Mouse (Mus musculus): ENCODE data around the gene Tex2.
"Not testable (repeated sequence)": the region's sequence is repeated elsewhere in the genome, so short reads cannot be mapped to it uniquely, and the experiment has no call there.

The Tex2 gene

GRCm38 (mm10) chr11:106579146-106579545 is 34.1 kb downstream of the Tex2 start:
- no peak for DNase-seq (ENCODE audit: low spot score in 2 of 2)

GRCm38 (mm10) chr11:106577624-106578355 is 35.4 kb downstream of the Tex2 start:
- not testable (repeated sequence) for DNase-seq (ENCODE audit: low spot score in 2 of 2)

DNA sequence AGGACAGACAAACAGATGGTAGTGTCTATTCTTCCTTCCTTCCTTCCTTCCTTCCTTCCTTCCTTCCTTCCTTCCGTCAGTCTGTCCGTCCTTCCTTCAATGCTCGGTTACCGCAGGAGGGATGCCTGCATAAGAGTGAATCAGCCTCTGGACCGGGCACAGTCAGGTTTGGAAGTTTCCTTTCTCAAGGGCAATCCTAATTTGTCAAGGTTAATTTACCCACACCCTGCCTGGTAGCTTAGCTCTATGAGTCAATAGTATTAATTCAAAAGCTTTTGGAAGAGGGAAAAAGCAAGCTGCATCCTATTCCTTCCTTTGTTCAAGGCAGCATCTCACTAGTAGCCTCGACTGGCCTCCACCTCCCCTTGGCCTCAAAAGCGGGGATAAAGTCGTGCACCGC is 38.8 kb downstream of the Tex2 start:
- no peak for DNase-seq (ENCODE audit: low spot score in 2 of 2)

- no peak for DNase-seq (ENCODE audit: low spot score in 2 of 2)
Observed at GRCm38 (mm10) chr11:106573476-106574240, 39.6 kb downstream of the Tex2 start.

GRCm38 (mm10) chr11:106572958-106573357 is 40.3 kb downstream of the Tex2 start:
- no peak for DNase-seq (ENCODE audit: low spot score in 2 of 2)

- DNase-seq (ENCODE audit: low spot score in 2 of 2) = no peak
Observed at GRCm38 (mm10) chr11:106572020-106572782, 41.0 kb downstream of the Tex2 start.

- DNase-seq (ENCODE audit: low spot score in 2 of 2) = no peak
Observed at GRCm38 (mm10) chr11:106571026-106571983, 41.9 kb downstream of the Tex2 start.

- no peak for DNase-seq (ENCODE audit: low spot score in 2 of 2)
Observed at GRCm38 (mm10) chr11:106568329-106568960, 44.8 kb downstream of the Tex2 start.

DNA sequence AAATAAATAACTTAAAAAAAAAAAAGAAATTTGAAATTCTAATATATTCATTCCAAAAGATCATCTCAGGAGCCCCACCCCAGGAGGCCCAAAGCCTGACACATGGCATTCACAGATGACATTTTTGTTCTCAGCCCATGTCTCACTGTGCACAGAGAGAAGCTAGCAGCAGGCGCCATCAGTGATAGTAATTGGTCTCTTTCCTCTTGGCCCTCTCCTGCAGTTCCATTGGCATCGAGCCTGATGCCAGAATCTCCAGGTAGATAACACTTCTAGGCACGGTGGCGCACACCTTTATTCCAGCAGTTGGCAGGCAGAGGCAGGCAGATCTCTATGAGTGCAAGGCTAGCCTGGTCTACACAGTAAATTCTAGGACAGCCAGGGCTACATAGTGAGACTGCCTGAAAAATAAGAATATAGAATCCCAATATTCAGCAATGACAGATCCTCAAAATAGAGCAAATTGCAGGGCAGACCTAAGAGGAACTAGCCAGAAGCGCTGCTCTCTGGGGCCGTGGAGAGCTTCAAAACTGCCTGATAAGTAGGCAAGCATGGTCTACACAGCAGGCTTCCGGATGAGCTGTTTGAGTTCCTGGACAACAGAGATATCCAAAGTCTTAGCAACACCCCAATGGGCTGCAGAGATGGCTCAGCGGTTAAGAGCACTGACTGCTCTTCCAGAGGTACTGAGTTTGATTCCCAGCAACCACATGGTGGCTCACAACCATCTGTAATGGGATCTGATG is 47.0 kb downstream of the Tex2 start:
- no peak for DNase-seq (ENCODE audit: low spot score in 2 of 2)

- peak; percentile 44 to 61 for DNase-seq (ENCODE audit: low spot score in 2 of 2)
Observed at GRCm38 (mm10) chr11:106564261-106564660, 49.0 kb downstream of the Tex2 start.

- no peak for DNase-seq (ENCODE audit: low spot score in 2 of 2)
Observed at GRCm38 (mm10) chr11:106562707-106563106, 50.5 kb downstream of the Tex2 start.

DNA sequence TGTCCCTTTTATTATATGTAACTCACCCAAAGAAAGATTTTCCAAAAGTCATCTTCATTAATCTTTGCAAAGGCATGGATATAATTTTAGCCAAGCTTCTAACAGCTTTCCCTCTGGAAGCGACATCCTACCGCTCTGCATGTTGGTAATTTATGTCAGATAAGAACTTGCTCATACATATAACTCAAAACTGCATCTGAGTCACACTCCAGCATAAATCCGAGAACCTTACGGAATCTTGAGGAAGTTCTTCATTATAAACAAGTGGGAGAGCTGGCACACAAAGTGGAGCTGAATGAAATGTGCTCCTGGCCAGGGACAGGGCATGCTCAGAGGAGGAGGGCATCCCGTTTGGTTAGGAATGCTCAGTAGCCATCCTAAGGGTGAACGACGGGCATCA is 53.5 kb downstream of the Tex2 start:
- DNase-seq (ENCODE audit: low spot score in 2 of 2) = no peak

GRCm38 (mm10) chr11:106558008-106558407 is 55.2 kb downstream of the Tex2 start:
- no peak for DNase-seq (ENCODE audit: low spot score in 2 of 2)

DNA sequence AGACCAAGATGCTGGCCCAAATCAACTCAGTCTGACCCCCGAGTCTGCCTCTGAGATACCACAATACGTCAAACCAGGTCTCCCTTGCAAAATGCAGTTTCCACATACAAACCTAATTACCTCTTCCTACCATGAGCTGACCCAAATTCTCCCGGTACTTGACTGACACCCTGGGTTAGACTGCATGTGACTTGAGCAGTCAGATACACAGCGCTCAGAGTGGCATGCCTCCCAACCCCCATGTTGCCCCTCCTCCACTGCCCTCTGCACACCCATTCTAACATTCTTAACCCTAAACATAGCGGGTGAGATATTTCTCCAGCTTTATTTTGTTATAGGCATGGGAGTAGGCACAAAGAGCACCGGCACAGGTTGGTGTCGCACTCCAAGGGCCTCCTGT is 55.8 kb downstream of the Tex2 start:
- no peak for DNase-seq (ENCODE audit: low spot score in 2 of 2)

GRCm38 (mm10) chr11:106556689-106557088 is 56.5 kb downstream of the Tex2 start:
- DNase-seq (ENCODE audit: low spot score in 2 of 2) = no peak

- DNase-seq (ENCODE audit: low spot score in 2 of 2) = no peak
Observed at GRCm38 (mm10) chr11:106555805-106556615, 57.2 kb downstream of the Tex2 start.

DNA sequence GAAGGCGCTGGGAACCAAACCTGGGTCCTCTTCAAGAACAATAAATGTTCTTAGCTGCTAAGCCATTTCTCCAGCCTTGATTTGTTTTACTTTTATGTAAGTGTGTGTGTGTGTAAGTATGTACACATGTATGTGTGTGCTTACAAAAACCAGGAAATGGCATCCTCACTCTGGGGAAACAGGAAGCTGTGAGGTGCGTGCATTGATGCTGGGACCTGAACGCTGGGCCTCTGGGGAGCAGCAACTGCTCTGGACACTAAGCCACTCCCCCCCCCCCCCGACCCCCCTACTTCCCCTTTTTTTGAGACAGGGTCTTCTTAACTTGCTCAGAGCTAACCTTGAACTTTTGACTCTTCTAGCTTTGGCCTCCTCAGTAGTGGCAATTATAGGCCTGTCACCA is 62.8 kb downstream of the Tex2 start:
- DNase-seq (ENCODE audit: low spot score in 2 of 2) = no peak

DNA sequence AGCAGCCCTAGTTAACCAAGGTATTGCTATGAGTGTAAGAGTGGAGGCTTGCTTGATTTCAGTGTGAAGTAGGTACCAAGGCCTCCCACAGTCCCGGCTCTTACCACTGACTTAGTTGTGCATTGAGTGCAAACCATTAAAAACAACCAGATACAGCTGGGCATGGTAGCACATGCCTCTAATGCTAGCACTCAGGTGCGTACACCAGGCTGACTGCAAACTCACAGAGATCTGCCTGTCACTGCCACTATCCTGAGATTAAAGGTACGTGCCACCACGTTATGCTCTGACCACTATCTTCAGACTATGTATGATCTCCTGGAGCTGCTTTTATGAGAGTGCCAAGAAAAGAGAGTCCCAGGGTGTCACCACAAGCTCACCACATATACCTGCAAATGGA is 67.1 kb downstream of the Tex2 start:
- DNase-seq (ENCODE audit: low spot score in 2 of 2) = no peak

DNA sequence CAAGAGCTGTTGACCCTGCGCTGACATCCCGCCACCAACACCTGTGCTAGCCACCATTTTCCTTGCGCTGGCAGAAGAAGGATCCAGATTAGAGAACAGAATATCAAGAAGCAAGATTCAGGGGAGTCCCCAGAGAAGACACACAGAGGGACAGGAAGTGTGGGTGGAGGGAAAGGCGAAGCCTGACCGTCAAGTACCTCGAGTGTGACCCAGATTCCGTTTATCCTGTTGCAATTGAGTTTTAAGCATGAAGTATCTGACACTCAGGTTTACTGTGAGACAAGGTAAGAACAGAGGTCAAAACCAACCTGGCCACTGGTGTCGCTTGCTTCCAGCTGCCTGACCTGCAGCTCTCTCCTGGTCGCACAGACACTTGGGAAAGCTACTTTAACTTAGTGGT is 68.3 kb downstream of the Tex2 start:
- DNase-seq (ENCODE audit: low spot score in 2 of 2) = no peak

All from frontal cortex, postnatal 14 days (tissue).